Mouse (Mus musculus): ENCODE results near the gene Supt5. TPM values are rescaled to one million over a fixed set of nuclear protein-coding genes. Genes with fewer than 3 reads are reported as not detected.

Gene Supt5
- polyA plus RNA-seq, 1 experiment, result 93.3 TPM

- peaks cover 10% of the 10 kb centered on the region for H3K4me1 ChIP-seq
- H3K9me3 ChIP-seq, result no peaks in the 10 kb centered on the region
- H3K36me3 ChIP-seq (replicated peaks; ENCODE audit: low read length), result no peaks in the 10 kb centered on the region
- no peak for TF ChIP-seq FLI1 (IDR thresholded peaks at IDR 0.05; ENCODE audit: low read length)
- H3K27me3 ChIP-seq (replicated peaks), result peaks cover 7% of the 10 kb centered on the region
- peak overlapping the region; percentile 96 for H3K4me3 ChIP-seq (replicated peaks)
These were observed 60.3 kb downstream of the Supt5 start for GRCm38 (mm10) chr7:28278279-28278652.

GRCm38 (mm10) chr7:28277615-28278278, 60.8 kb downstream of the Supt5 start, which contains the start of gene Eid2b:
TSS of gene Eid2b (plus strand) at chr7:28277739.
- no peak for TF ChIP-seq FLI1 (IDR thresholded peaks at IDR 0.05; ENCODE audit: low read length)
- no peak for TF ChIP-seq GATA1 (IDR thresholded peaks at IDR 0.05; ENCODE audit: borderline replicate concordance, low read length)
- Histone ChIP-seq H3K4me1 (peaks cover 10% of the 10 kb centered on the region), H3K36me3 (replicated peaks; ENCODE audit: low read length) (no peaks in the 10 kb centered on the region), H3K27me3 (replicated peaks) (peaks cover 7% of the 10 kb centered on the region), H3K9me3 (no peaks in the 10 kb centered on the region), H3K4me3 (replicated peaks) (peak within 1 kb of the TSS; percentile 96)

- Histone ChIP-seq H3K36me3 (replicated peaks; ENCODE audit: low read length) (no peaks in the 10 kb centered on the region), H3K9me3 (no peaks in the 10 kb centered on the region), H3K4me1 (peaks cover 10% of the 10 kb centered on the region), H3K4me3 (replicated peaks) (peak overlapping the region; percentile 96), H3K27me3 (replicated peaks) (peaks cover 7% of the 10 kb centered on the region)
- TF ChIP-seq FLI1 (IDR thresholded peaks at IDR 0.05; ENCODE audit: low read length), result no peak
- no peak for TF ChIP-seq GATA1 (IDR thresholded peaks at IDR 0.05; ENCODE audit: borderline replicate concordance, low read length)
These were observed 61.3 kb downstream of the Supt5 start for GRCm38 (mm10) chr7:28277237-28277614.

DNA sequence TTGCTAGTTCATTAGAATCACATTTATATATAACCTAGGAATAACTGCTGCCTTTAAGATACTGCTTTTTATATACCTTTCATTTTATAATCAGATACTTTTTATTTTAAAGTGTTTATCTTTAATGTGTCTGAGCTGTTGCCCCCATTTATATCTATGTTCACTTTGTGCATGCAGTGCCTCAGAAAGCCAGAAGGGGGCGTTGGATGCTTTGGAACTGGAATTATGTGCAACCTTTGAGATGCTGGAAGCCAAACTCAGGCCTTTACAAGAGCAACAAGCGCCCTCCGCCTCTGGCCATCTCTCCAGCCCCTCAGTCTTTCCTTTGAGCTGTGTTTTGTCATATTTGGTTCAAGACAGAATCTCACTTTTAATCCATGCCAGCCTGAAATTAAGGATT, 66.8 kb downstream of the Supt5 start:
- peaks cover 13% of the 10 kb centered on the region for H3K4me1 ChIP-seq
- no peak overlapping the region for H3K4me3 ChIP-seq (replicated peaks)
- H3K27me3 ChIP-seq (replicated peaks), result peaks cover 20% of the 10 kb centered on the region
- H3K36me3 ChIP-seq (replicated peaks; ENCODE audit: low read length), result no peaks in the 10 kb centered on the region
- TF ChIP-seq GATA1 (IDR thresholded peaks at IDR 0.05; ENCODE audit: borderline replicate concordance, low read length) (no peak), FLI1 (IDR thresholded peaks at IDR 0.05; ENCODE audit: low read length) (no peak)
- H3K9me3 ChIP-seq, result peaks cover 6% of the 10 kb centered on the region; the same call in 1 of the 2 replicates

DNA sequence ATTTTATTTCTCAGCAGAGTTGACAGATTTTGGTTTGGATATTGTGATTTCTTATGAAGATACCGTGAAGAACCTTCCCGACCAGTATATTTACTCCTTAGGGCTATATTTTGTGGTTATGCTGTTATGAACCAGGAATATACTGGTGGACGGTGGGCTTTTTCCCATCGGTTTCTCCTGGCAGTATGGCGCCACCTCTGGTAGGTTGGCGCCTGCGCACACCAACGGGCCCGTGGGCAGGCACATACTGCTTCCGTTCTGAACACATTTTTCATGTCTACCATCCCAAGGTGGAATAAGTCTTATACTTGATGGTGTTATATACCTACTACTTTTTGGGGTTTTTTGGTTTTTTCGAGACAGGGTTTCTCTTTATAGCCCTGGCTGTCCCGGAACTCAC, 69.2 kb downstream of the Supt5 start:
- no peak for TF ChIP-seq GATA1 (IDR thresholded peaks at IDR 0.05; ENCODE audit: borderline replicate concordance, low read length)
- peaks cover 26% of the 10 kb centered on the region for H3K27me3 ChIP-seq (replicated peaks)
- no peak overlapping the region for H3K4me3 ChIP-seq (replicated peaks)

GRCm38 (mm10) chr7:28268576-28268975, 70.0 kb downstream of the Supt5 start:
- TF ChIP-seq GATA1 (IDR thresholded peaks at IDR 0.05; ENCODE audit: borderline replicate concordance, low read length) (no peak), FLI1 (IDR thresholded peaks at IDR 0.05; ENCODE audit: low read length) (no peak)
- H3K4me3 ChIP-seq (replicated peaks), result peak overlapping the region; percentile 95
- H3K36me3 ChIP-seq (replicated peaks; ENCODE audit: low read length), result no peaks in the 10 kb centered on the region
- peaks cover 28% of the 10 kb centered on the region for H3K27me3 ChIP-seq (replicated peaks)
- peaks cover 6% of the 10 kb centered on the region; the same call in 1 of the 2 replicates for H3K9me3 ChIP-seq
- H3K4me1 ChIP-seq, result peaks cover 13% of the 10 kb centered on the region

More for the DNA sequence above, 69.2 kb downstream of the Supt5 start:
- H3K36me3 ChIP-seq (replicated peaks; ENCODE audit: low read length), result no peaks in the 10 kb centered on the region
- peaks cover 13% of the 10 kb centered on the region for H3K4me1 ChIP-seq
- peaks cover 6% of the 10 kb centered on the region; the same call in 1 of the 2 replicates for H3K9me3 ChIP-seq

DNA sequence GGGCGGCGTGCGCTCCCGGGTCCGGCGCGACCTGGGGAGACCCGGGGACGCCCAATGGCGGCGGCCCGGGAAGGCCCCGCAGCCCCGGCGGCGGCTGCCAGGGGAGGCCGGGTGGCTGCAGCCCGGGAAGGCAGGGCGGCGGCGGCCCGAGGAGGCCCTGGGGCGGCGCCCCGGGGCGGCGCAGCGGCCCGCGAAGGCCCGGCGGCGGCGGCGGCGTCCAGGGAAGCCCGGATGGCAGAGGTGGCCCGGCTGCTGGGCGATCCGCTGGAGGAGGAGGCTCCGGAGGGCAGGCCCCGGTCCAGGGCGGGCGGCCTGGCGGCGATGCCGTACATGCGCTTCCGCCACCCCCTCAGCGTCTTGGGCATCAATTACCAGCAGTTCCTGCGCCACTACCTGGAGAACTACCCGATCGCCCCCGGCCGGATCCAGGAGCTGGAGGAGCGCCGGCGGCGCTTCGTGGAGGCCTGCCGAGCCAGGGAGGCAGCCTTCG, 70.5 kb downstream of the Supt5 start:
- Histone ChIP-seq H3K36me3 (replicated peaks; ENCODE audit: low read length) (no peaks in the 10 kb centered on the region), H3K9me3 (peaks cover 6% of the 10 kb centered on the region; the same call in 1 of the 2 replicates), H3K27me3 (replicated peaks) (peaks cover 28% of the 10 kb centered on the region), H3K4me1 (peaks cover 13% of the 10 kb centered on the region), H3K4me3 (replicated peaks) (peak overlapping the region; percentile 95)
- TF ChIP-seq FLI1 (IDR thresholded peaks at IDR 0.05; ENCODE audit: low read length) (no peak), GATA1 (IDR thresholded peaks at IDR 0.05; ENCODE audit: borderline replicate concordance, low read length) (no peak)

- peaks cover 13% of the 10 kb centered on the region for H3K4me1 ChIP-seq
- peak within 1 kb of the TSS; percentile 95 for H3K4me3 ChIP-seq (replicated peaks)
- H3K27me3 ChIP-seq (replicated peaks), result peaks cover 28% of the 10 kb centered on the region
- H3K36me3 ChIP-seq (replicated peaks; ENCODE audit: low read length), result no peaks in the 10 kb centered on the region
- peaks cover 6% of the 10 kb centered on the region; the same call in 1 of the 2 replicates for H3K9me3 ChIP-seq
- TF ChIP-seq FLI1 (IDR thresholded peaks at IDR 0.05; ENCODE audit: low read length) (no peak), GATA1 (IDR thresholded peaks at IDR 0.05; ENCODE audit: borderline replicate concordance, low read length) (no peak)
These were observed 71.2 kb downstream of the Supt5 start, which contains the start of gene Eid2 for GRCm38 (mm10) chr7:28267129-28268041. TSS of gene Eid2 (plus strand) at chr7:28267881.

GRCm38 (mm10) chr7:28265391-28265790, 73.2 kb downstream of the Supt5 start:
- Histone ChIP-seq H3K4me1 (peaks cover 13% of the 10 kb centered on the region), H3K27me3 (replicated peaks) (peaks cover 28% of the 10 kb centered on the region), H3K4me3 (replicated peaks) (no peak overlapping the region), H3K36me3 (replicated peaks; ENCODE audit: low read length) (no peaks in the 10 kb centered on the region), H3K9me3 (peaks cover 3% of the 10 kb centered on the region; the same call in 1 of the 2 replicates)
- no peak for TF ChIP-seq GATA1 (IDR thresholded peaks at IDR 0.05; ENCODE audit: borderline replicate concordance, low read length)
- TF ChIP-seq FLI1 (IDR thresholded peaks at IDR 0.05; ENCODE audit: low read length), result no peak

Other genes with a start within 250 kb of the Supt5 start
- not detected in 2 replicates for gene 9530053A07Rik, start 209.3 kb downstream of the Supt5 start, polyA plus RNA-seq (2012; ENCODE audit: insufficient read depth, low replicate concordance)
- gene Fbl, start 169.0 kb downstream of the Supt5 start, polyA plus RNA-seq (2012; ENCODE audit: insufficient read depth, low replicate concordance), result 156 and 233 TPM in 2 replicates
- 49.2 and 72.9 TPM in 2 replicates for gene Dyrk1b, start 159.3 kb downstream of the Supt5 start, polyA plus RNA-seq (2012; ENCODE audit: insufficient read depth, low replicate concordance)
- 8.1 and 12.2 TPM in 2 replicates for gene Eid2, start 70.9 kb downstream of the Supt5 start, polyA plus RNA-seq (2012; ENCODE audit: insufficient read depth, low replicate concordance)
- gene Eid2b, start 61.0 kb downstream of the Supt5 start, polyA plus RNA-seq (2012; ENCODE audit: insufficient read depth, low replicate concordance), result 7.4 and 27.7 TPM in 2 replicates
- gene Selenov, start 47.6 kb downstream of the Supt5 start, polyA plus RNA-seq (2012; ENCODE audit: insufficient read depth, low replicate concordance), result not detected in 2 replicates
- gene Dll3, start 36.5 kb downstream of the Supt5 start, polyA plus RNA-seq (2012; ENCODE audit: insufficient read depth, low replicate concordance), result 0.22 TPM in 1 of 2 replicates, not detected in the other
- 153 and 165 TPM in 2 replicates for gene Timm50, start 26.7 kb downstream of the Supt5 start, polyA plus RNA-seq (2012; ENCODE audit: insufficient read depth, low replicate concordance)
- gene Rps16, start 11.9 kb upstream of the Supt5 start, polyA plus RNA-seq (2012; ENCODE audit: insufficient read depth, low replicate concordance), result 495 and 2,789 TPM in 2 replicates
- 13.5 and 26.9 TPM in 2 replicates for gene Plekhg2, start 33.9 kb upstream of the Supt5 start, polyA plus RNA-seq (2012; ENCODE audit: insufficient read depth, low replicate concordance)
- 159 and 225 TPM in 2 replicates for gene Zfp36, start 41.5 kb upstream of the Supt5 start, polyA plus RNA-seq (2012; ENCODE audit: insufficient read depth, low replicate concordance)
- 15.2 and 24.0 TPM in 2 replicates for gene Med29, start 54.0 kb upstream of the Supt5 start, polyA plus RNA-seq (2012; ENCODE audit: insufficient read depth, low replicate concordance)
- 38.6 and 78.0 TPM in 2 replicates for gene Paf1, start 54.2 kb upstream of the Supt5 start, polyA plus RNA-seq (2012; ENCODE audit: insufficient read depth, low replicate concordance)
- gene Gmfg, start 98.7 kb upstream of the Supt5 start, polyA plus RNA-seq (2012; ENCODE audit: insufficient read depth, low replicate concordance), result 4.7 and 41.3 TPM in 2 replicates
- gene Lrfn1, start 113.2 kb upstream of the Supt5 start, polyA plus RNA-seq (2012; ENCODE audit: insufficient read depth, low replicate concordance), result 3.4 and 4.0 TPM in 2 replicates
- not detected in 2 replicates for gene Ifnl2, start 171.7 kb upstream of the Supt5 start, polyA plus RNA-seq (2012; ENCODE audit: insufficient read depth, low replicate concordance)
- gene Ifnl3, start 184.1 kb upstream of the Supt5 start, polyA plus RNA-seq (2012; ENCODE audit: insufficient read depth, low replicate concordance), result not detected in 2 replicates
- not detected in 2 replicates for gene Sycn, start 202.1 kb upstream of the Supt5 start, polyA plus RNA-seq (2012; ENCODE audit: insufficient read depth, low replicate concordance)
- gene Nccrp1, start 208.5 kb upstream of the Supt5 start, polyA plus RNA-seq (2012; ENCODE audit: insufficient read depth, low replicate concordance), result 0.28 TPM in 1 of 2 replicates, not detected in the other

Data from megakaryocyte, embryonic 14.5 days (primary cell).